Mouse (Mus musculus) megakaryocyte, embryonic 14.5 days (primary cell): ENCODE data around the gene Rfx3.

Experiments used
- FLI1 ChIP-seq: IDR thresholded peaks from 2 replicates; pipeline ENCODE4 v1.6.1; 2012; ENCODE audit warnings: low read length, inconsistent platforms, mixed read lengths
- GATA1 ChIP-seq: IDR thresholded peaks from 3 replicates; pipeline ENCODE4 v1.6.1; 2012; ENCODE audit warnings: mixed read lengths, low read length, inconsistent platforms, borderline replicate concordance

DNA sequence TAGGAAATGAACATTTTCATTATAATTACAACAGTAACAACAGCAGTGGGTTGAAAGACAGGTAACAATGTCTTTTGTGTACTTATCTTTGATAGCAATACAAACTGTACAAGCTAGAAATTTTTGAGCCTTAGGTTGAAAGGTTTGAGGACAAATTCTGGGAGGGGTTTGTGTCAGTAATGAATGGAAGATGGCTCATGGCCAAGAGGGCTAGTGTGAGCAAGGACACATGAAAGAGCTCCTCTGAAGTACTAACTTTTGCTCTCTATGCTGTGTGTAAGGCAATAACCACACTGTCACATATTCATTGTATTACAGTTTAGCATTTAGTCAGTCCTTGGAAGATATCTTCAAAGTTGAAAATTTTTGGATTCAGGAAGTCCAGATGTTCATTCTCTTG is 193.3 kb downstream of the Rfx3 start:
- TF ChIP-seq GATA1 (no peak), FLI1 (no peak)
